Mouse (Mus musculus) midbrain, postnatal 0 days (tissue): ENCODE measurements around the gene Uqcc2. TPM values are rescaled to one million over a fixed set of nuclear protein-coding genes. Genes with fewer than 3 reads are reported as not detected.
A peak's percentile ranks its signal among the peaks of the same experiment; 100 is the strongest.

Experiments
- ATAC-seq: fragments of 200-750 bp; cut with Nextera tagmentation; 2 replicates; pipeline ENCODE4 v1.8.0; 2017; ENCODE audit warnings: moderate number of reproducible peaks, mild to moderate bottlenecking, moderate TSS enrichment, moderate library complexity; ENCODE audit not compliant: low FRiP score
- DNase-seq: peaks from one replicate; pipeline ENCODE4 v3.0.0-alpha.2; 2015; ENCODE audit warnings: low spot score
- H3K27ac ChIP-seq: fragments of 300-500 bp; sonication (generic); 2 replicates; pipeline ENCODE4 v1.5.1; 2014; ENCODE audit warnings: low read depth, mild to moderate bottlenecking, low read length, mixed read lengths
- H3K27me3 ChIP-seq: fragments of 300-500 bp; sonication (generic); 2 replicates; pipeline ENCODE4 v1.6.1; 2014; ENCODE audit warnings: low read length, control low read depth, mixed read lengths; ENCODE audit not compliant: insufficient read depth
- H3K36me3 ChIP-seq: fragments of 300-500 bp; sonication (generic); 2 replicates; pipeline ENCODE4 v1.6.1; 2014; ENCODE audit warnings: low read length, control low read depth, mixed read lengths; ENCODE audit not compliant: insufficient read depth
- H3K4me1 ChIP-seq: fragments of 300-500 bp; sonication (generic); 2 replicates; pipeline ENCODE4 v1.6.1; 2014; ENCODE audit warnings: mild to moderate bottlenecking, control low read depth, antibody characterized with exemption, low read length, mixed read lengths; ENCODE audit not compliant: insufficient read depth
- H3K4me2 ChIP-seq: fragments of 300-500 bp; sonication (generic); 2 replicates; pipeline ENCODE4 v1.6.1; 2014; ENCODE audit warnings: low read depth, mild to moderate bottlenecking, low read length, mixed read lengths; ENCODE audit not compliant: poor library complexity, severe bottlenecking
- H3K4me3 ChIP-seq: fragments of 300-500 bp; sonication (generic); 2 replicates; pipeline ENCODE4 v1.5.1; 2014; ENCODE audit warnings: low read depth, mild to moderate bottlenecking, low read length, moderate library complexity
- H3K9ac ChIP-seq: fragments of 300-500 bp; sonication (generic); replicated peaks from 2 replicates; pipeline ENCODE4 v1.6.1; 2014; ENCODE audit warnings: mild to moderate bottlenecking, low read length, moderate library complexity, mixed read lengths; ENCODE audit not compliant: poor library complexity, severe bottlenecking
- H3K9me3 ChIP-seq: fragments of 300-500 bp; sonication (generic); 2 replicates; pipeline ENCODE4 v1.6.1; 2016; ENCODE audit warnings: low read length, control low read depth
- CTCF ChIP-seq: IDR thresholded peaks from 2 replicates; pipeline ENCODE4 v1.5.1; 2016; ENCODE audit warnings: antibody characterized with exemption, mild to moderate bottlenecking
- WGBS: fragments of 180-500 bp; shearing (Covaris S2); extraction: QIAGEN DNeasy Blood & Tissue Kit; methylation state at CpG from one replicate; pipeline ENCODE4 v1.1.7; 2014; 5-methylcytosine and 5-hydroxymethylcytosine counted together
- polyA plus RNA-seq: library from polyadenylated mRNA; unstranded; fragments of >200 nt; fragmentation: Nextera tagmentation; extraction: Ambion mirVana; gene quantifications from 2 replicates; pipeline ENCODE4 v1.2.1, GENCODE M21; 2015
- total RNA-seq: library from RNA; depleted of rRNA; stranded (reverse); fragments of >200 nt; gene quantifications from 2 replicates; pipeline ENCODE4 v1.2.3, GENCODE M21; 2014

The Uqcc2 gene
- total and polyA plus RNA-seq, 2 experiments from 2014 or later = 213 to 453 TPM

- no peak for ATAC-seq
Measured at GRCm38 (mm10) chr17:27125669-27126202, 8.0 kb downstream of the Uqcc2 start.

GRCm38 (mm10) chr17:27125185-27125584, 8.5 kb downstream of the Uqcc2 start:
- Histone ChIP-seq H3K4me2 (no peak overlapping the region), H3K9ac (no peak overlapping the region), H3K36me3 (peaks cover 21% of the 10 kb centered on the region), H3K9me3 (no peaks in the 10 kb centered on the region), H3K4me3 (no peak overlapping the region), H3K27me3 (no peaks in the 10 kb centered on the region), H3K27ac (no peak overlapping the region), H3K4me1 (peaks cover 25% of the 10 kb centered on the region; the same call in 1 of the 2 replicates)
- WGBS = 32% methylated on average over 12 of the region's 12 CpGs
- DNase-seq (peak; percentile 46), ATAC-seq (no peak)
- TF ChIP-seq CTCF = peak; percentile 79

More at GRCm38 (mm10) chr17:27125669-27126202, 8.0 kb downstream of the Uqcc2 start:
- DNase-seq = no peak
- no peak for TF ChIP-seq CTCF
- peaks cover 25% of the 10 kb centered on the region; the same call in 1 of the 2 replicates for H3K4me1 ChIP-seq
- no peaks in the 10 kb centered on the region for H3K9me3 ChIP-seq
- no peaks in the 10 kb centered on the region for H3K27me3 ChIP-seq
- 74% methylated on average over 11 of the region's 11 CpGs for WGBS
- peaks cover 21% of the 10 kb centered on the region for H3K36me3 ChIP-seq
- H3K4me3 ChIP-seq = no peak overlapping the region
- no peak overlapping the region for H3K4me2 ChIP-seq
- no peak overlapping the region for H3K9ac ChIP-seq
- peak overlapping the region; percentile 47; the same call in 1 of the 2 replicates for H3K27ac ChIP-seq

GRCm38 (mm10) chr17:27123813-27124375, 9.8 kb downstream of the Uqcc2 start:
- Histone ChIP-seq H3K27me3 (no peaks in the 10 kb centered on the region), H3K9me3 (no peaks in the 10 kb centered on the region), H3K27ac (no peak overlapping the region), H3K4me2 (no peak overlapping the region), H3K4me1 (peaks cover 24% of the 10 kb centered on the region; the same call in 1 of the 2 replicates), H3K36me3 (peaks cover 21% of the 10 kb centered on the region), H3K9ac (no peak overlapping the region), H3K4me3 (no peak overlapping the region)
- DNase-seq (no peak), ATAC-seq (no peak)
- WGBS = 81% methylated on average over 7 of the region's 7 CpGs
- no peak for TF ChIP-seq CTCF

- Histone ChIP-seq H3K27me3 (no peaks in the 10 kb centered on the region), H3K4me2 (no peak overlapping the region), H3K36me3 (peaks cover 21% of the 10 kb centered on the region), H3K9me3 (no peaks in the 10 kb centered on the region), H3K9ac (no peak overlapping the region), H3K4me1 (peaks cover 24% of the 10 kb centered on the region; the same call in 1 of the 2 replicates), H3K4me3 (no peak overlapping the region), H3K27ac (no peak overlapping the region)
- no peak for TF ChIP-seq CTCF
- no peak for DNase-seq
- no peak for ATAC-seq
- 94% methylated on average over 2 of the region's 2 CpGs for WGBS
Measured at GRCm38 (mm10) chr17:27123103-27123502, 10.6 kb downstream of the Uqcc2 start.

GRCm38 (mm10) chr17:27122701-27123100, 11.0 kb downstream of the Uqcc2 start:
- no peak for TF ChIP-seq CTCF
- peaks cover 21% of the 10 kb centered on the region for H3K36me3 ChIP-seq
- H3K27ac ChIP-seq = no peak overlapping the region
- H3K9me3 ChIP-seq = no peaks in the 10 kb centered on the region
- H3K9ac ChIP-seq = no peak overlapping the region
- H3K4me2 ChIP-seq = no peak overlapping the region
- 86% methylated on average over 11 of the region's 11 CpGs for WGBS
- DNase-seq (no peak), ATAC-seq (no peak)
- peaks cover 24% of the 10 kb centered on the region; the same call in 1 of the 2 replicates for H3K4me1 ChIP-seq
- no peaks in the 10 kb centered on the region for H3K27me3 ChIP-seq
- H3K4me3 ChIP-seq = no peak overlapping the region

- ATAC-seq (no peak), DNase-seq (no peak)
- H3K27ac ChIP-seq = no peak overlapping the region
- no peak for TF ChIP-seq CTCF
- H3K4me2 ChIP-seq = no peak overlapping the region
- no peaks in the 10 kb centered on the region for H3K9me3 ChIP-seq
- 64% methylated on average over 7 of the region's 7 CpGs for WGBS
- no peak overlapping the region for H3K4me3 ChIP-seq
- peaks cover 21% of the 10 kb centered on the region for H3K36me3 ChIP-seq
- H3K9ac ChIP-seq = no peak overlapping the region
- H3K4me1 ChIP-seq = peaks cover 18% of the 10 kb centered on the region; the same call in 1 of the 2 replicates
- H3K27me3 ChIP-seq = no peaks in the 10 kb centered on the region
Measured at GRCm38 (mm10) chr17:27121781-27122180, 11.9 kb downstream of the Uqcc2 start.
